Mouse (Mus musculus) urinary bladder, adult 18-20 months (tissue): ENCODE results near the gene Tmem229b.
"Not testable (repeated sequence)": the region's sequence is repeated elsewhere in the genome, so short reads cannot be mapped to it uniquely, and the experiment has no call there.

Source experiments
- DNase-seq, 2 experiments: peaks; one replicate each; pipeline ENCODE4 v3.0.0; 2022; ENCODE audit warnings: low spot score in 2 of 2, mixed read lengths in 2 of 2

Gene Tmem229b

GRCm38 (mm10) chr12:78952484-78952883, 54.9 kb downstream of the Tmem229b start:
- no peak for DNase-seq

- DNase-seq = no peak
These were observed 55.4 kb downstream of the Tmem229b start for GRCm38 (mm10) chr12:78952053-78952452.

GRCm38 (mm10) chr12:78947661-78948060, 59.8 kb downstream of the Tmem229b start:
- no peak for DNase-seq

GRCm38 (mm10) chr12:78947161-78947560, 60.3 kb downstream of the Tmem229b start:
- no peak for DNase-seq

GRCm38 (mm10) chr12:78942931-78943330, 64.5 kb downstream of the Tmem229b start:
- DNase-seq = no peak

- DNase-seq = no peak
These were observed 67.3 kb downstream of the Tmem229b start for GRCm38 (mm10) chr12:78940081-78940480.

- no peak for DNase-seq
These were observed 67.9 kb downstream of the Tmem229b start for GRCm38 (mm10) chr12:78939393-78940037.

- DNase-seq = no peak
These were observed 70.9 kb downstream of the Tmem229b start for GRCm38 (mm10) chr12:78936494-78936893.

- DNase-seq = no peak
These were observed 77.5 kb downstream of the Tmem229b start for GRCm38 (mm10) chr12:78929900-78930299.

GRCm38 (mm10) chr12:78927287-78927686, 80.1 kb downstream of the Tmem229b start:
- DNase-seq = no peak

- no peak for DNase-seq
These were observed 83.8 kb downstream of the Tmem229b start for GRCm38 (mm10) chr12:78923539-78924189.

- DNase-seq = not testable (repeated sequence)
These were observed 84.5 kb downstream of the Tmem229b start for GRCm38 (mm10) chr12:78922977-78923376.

GRCm38 (mm10) chr12:78922058-78922457, 85.4 kb downstream of the Tmem229b start:
- no peak for DNase-seq

- no peak for DNase-seq
These were observed 86.0 kb downstream of the Tmem229b start for GRCm38 (mm10) chr12:78921421-78921820.

GRCm38 (mm10) chr12:78919079-78919712, 88.2 kb downstream of the Tmem229b start:
- DNase-seq = peak; percentile 43 to 45

- DNase-seq = peak; percentile 65 to 68
These were observed 89.0 kb downstream of the Tmem229b start for GRCm38 (mm10) chr12:78918227-78919078.

GRCm38 (mm10) chr12:78916278-78916677, 91.1 kb downstream of the Tmem229b start:
- DNase-seq = no peak

- no peak for DNase-seq
These were observed 91.9 kb downstream of the Tmem229b start for GRCm38 (mm10) chr12:78915561-78915960.

- DNase-seq = peak in 1 of 2 experiments; percentile 24
These were observed 93.0 kb downstream of the Tmem229b start for GRCm38 (mm10) chr12:78914458-78914857.
